Comparison of ENCODE assay signal across 26 mouse cellular contexts in genomic region chr9:116111149-116111970, GRCm38 (mm10).
DNase-seq lines count a peak whose midpoint lies in the region; ATAC-seq and TF ChIP-seq lines count a peak whose summit lies in the region.
"Had no signal": no experiment of that assay in that cellular context is flagged by ENCODE, and none has a peak within 500 bp of the region (broad histone marks: within the 10 kb centered on the region; RNA-seq: fewer than 3 reads in every experiment).

No protein-coding gene starts in this region.

- DNase-seq in c-Kit-positive CD71-negative TER-119-negative erythroid progenitor cells, embryonic 14.5 days (ENCODE audit: low read depth), result peak; percentile 29
- DNase-seq in c-Kit-positive CD71-positive TER-119-positive erythroid progenitor cells, embryonic 14.5 days (ENCODE audit: low spot score), result peak; percentile 56
- DNase-seq in liver, embryonic 11.5 days (ENCODE audit: low spot score), result no peak
- no peak for DNase-seq in liver, postnatal 0 days
- DNase-seq in gastrocnemius, adult 18-20 months (ENCODE audit: low spot score), result no peak
- no peak for DNase-seq in ovary, postnatal 14 days (ENCODE audit: low spot score)
- DNase-seq in adrenal gland, postnatal 4 days (ENCODE audit: low spot score in 2 of 2), result no peak
- DNase-seq: adrenal gland, adult 8-10 months; cerebellum, adult 9-10 months; forebrain, postnatal 0 days; kidney, postnatal 4 days; lung, postnatal 4 days; right cerebral cortex, adult 18-20 months; right cerebral cortex, postnatal 4 days; thymus, postnatal 36 days had no signal

- H3K27me3 ChIP-seq in liver, embryonic 11.5 days (replicated peaks; ENCODE audit: control insufficient read depth, insufficient read depth, low read length), result no peaks in the 10 kb centered on the region
- no peaks in the 10 kb centered on the region for H3K27me3 ChIP-seq in liver, postnatal 0 days (ENCODE audit: insufficient read depth, low read length)
- H3K27me3 ChIP-seq: neural tube, embryonic 13.5 days had no signal

- H3K9ac ChIP-seq in liver, embryonic 11.5 days (ENCODE audit: low read depth, low read length), result no peak overlapping the region
- no peak overlapping the region for H3K9ac ChIP-seq in liver, postnatal 0 days (replicated peaks)
- H3K9ac ChIP-seq: forebrain, postnatal 0 days; neural tube, embryonic 13.5 days had no signal

- TF ChIP-seq EP300 in liver, postnatal 0 days (IDR thresholded peaks at IDR 0.05; ENCODE audit: low read depth), result peak; percentile 84

- peak; percentile 89 for ATAC-seq in liver, embryonic 11.5 days (replicated peaks; ENCODE audit: low FRiP score)
- peak; percentile 91 for ATAC-seq in liver, postnatal 0 days
- ATAC-seq: activated CD4-positive, CD25-positive, alpha-beta regulatory T cell, adult 4 months; forebrain, postnatal 0 days; hindbrain, embryonic 16.5 days; intestine, embryonic 16.5 days; midbrain, embryonic 16.5 days had no signal

- H3K9me3 ChIP-seq in liver, embryonic 11.5 days (ENCODE audit: control insufficient read depth, low read length), result no peaks in the 10 kb centered on the region
- H3K9me3 ChIP-seq in liver, postnatal 0 days (ENCODE audit: low read length), result no peaks in the 10 kb centered on the region
- H3K9me3 ChIP-seq: forebrain, embryonic 10.5 days; heart, embryonic 10.5 days; hindbrain, embryonic 10.5 days; midbrain, embryonic 10.5 days had no signal

- H3K4me3 ChIP-seq in liver, embryonic 11.5 days (ENCODE audit: low read depth, low read length), result no peak overlapping the region
- no peak overlapping the region for H3K4me3 ChIP-seq in liver, postnatal 0 days (ENCODE audit: low read depth, low read length)
- H3K4me3 ChIP-seq: forebrain, embryonic 10.5 days; heart, embryonic 10.5 days; hindbrain, embryonic 10.5 days; left cerebral cortex, adult 2 months; midbrain, embryonic 10.5 days; myocyte; neural tube, embryonic 13.5 days had no signal

- no peak overlapping the region; the same call in 1 of the 2 replicates for H3K4me2 ChIP-seq in liver, embryonic 11.5 days
- no peak overlapping the region for H3K4me2 ChIP-seq in liver, postnatal 0 days (ENCODE audit: low read depth, low read length)
- H3K4me2 ChIP-seq: neural tube, embryonic 13.5 days had no signal

- no peak for TF ChIP-seq CTCF in liver, postnatal 0 days (IDR thresholded peaks at IDR 0.05; ENCODE audit: low read depth)

- WGBS in liver, embryonic 11.5 days, result 63% methylated on average over 9 of the region's 9 CpGs
- WGBS in liver, postnatal 0 days (ENCODE audit: insufficient replicate concordance), result 48% methylated on average over 9 of the region's 9 CpGs

- no peak overlapping the region for H3K27ac ChIP-seq in liver, embryonic 11.5 days (ENCODE audit: low read depth, low read length)
- H3K27ac ChIP-seq in liver, postnatal 0 days (ENCODE audit: low read depth), result peak overlapping the region; percentile 69
- H3K27ac ChIP-seq: forebrain, embryonic 10.5 days; heart, embryonic 10.5 days; hindbrain, embryonic 10.5 days; left cerebral cortex, adult 2 months; midbrain, embryonic 10.5 days; neural tube, embryonic 13.5 days had no signal

- H3K36me3 ChIP-seq in liver, embryonic 11.5 days (ENCODE audit: control insufficient read depth, insufficient read depth, low read length), result peaks cover 16% of the 10 kb centered on the region
- H3K36me3 ChIP-seq in liver, postnatal 0 days (replicated peaks; ENCODE audit: insufficient read depth, low read length), result peaks cover 42% of the 10 kb centered on the region

- peaks cover 6% of the 10 kb centered on the region for H3K4me1 ChIP-seq in liver, embryonic 11.5 days (replicated peaks; ENCODE audit: control insufficient read depth, insufficient read depth, low read length)
- peaks cover 9% of the 10 kb centered on the region; the same call in 1 of the 2 replicates for H3K4me1 ChIP-seq in liver, postnatal 0 days (ENCODE audit: insufficient read depth)
- H3K4me1 ChIP-seq: forebrain, embryonic 10.5 days; hindbrain, embryonic 10.5 days; midbrain, embryonic 10.5 days; neural tube, embryonic 13.5 days had no signal

Comparison
In these comparisons a context has a peak if more than half of its experiments do, and no peak if none do; other contexts are left out.
1. DNase-seq: peak in c-Kit-positive CD71-negative TER-119-negative erythroid progenitor cells, embryonic 14.5 days (single experiment) and c-Kit-positive CD71-positive TER-119-positive erythroid progenitor cells, embryonic 14.5 days (single experiment); none in liver, embryonic 11.5 days (single experiment), liver, postnatal 0 days (single experiment), gastrocnemius, adult 18-20 months (single experiment), ovary, postnatal 14 days (single experiment) and adrenal gland, postnatal 4 days (0 of 2).